Mouse (Mus musculus): ENCODE measurements around the gene Rgl2. TPM values are rescaled to one million over a fixed set of nuclear protein-coding genes. Genes with fewer than 3 reads are reported as not detected.
"Not testable (repeated sequence)": the region's sequence is repeated elsewhere in the genome, so short reads cannot be mapped to it uniquely, and the experiment has no call there.

Rgl2 gene
- polyA plus RNA-seq, 1 experiment from 2014 or later = 42.6 TPM

DNA sequence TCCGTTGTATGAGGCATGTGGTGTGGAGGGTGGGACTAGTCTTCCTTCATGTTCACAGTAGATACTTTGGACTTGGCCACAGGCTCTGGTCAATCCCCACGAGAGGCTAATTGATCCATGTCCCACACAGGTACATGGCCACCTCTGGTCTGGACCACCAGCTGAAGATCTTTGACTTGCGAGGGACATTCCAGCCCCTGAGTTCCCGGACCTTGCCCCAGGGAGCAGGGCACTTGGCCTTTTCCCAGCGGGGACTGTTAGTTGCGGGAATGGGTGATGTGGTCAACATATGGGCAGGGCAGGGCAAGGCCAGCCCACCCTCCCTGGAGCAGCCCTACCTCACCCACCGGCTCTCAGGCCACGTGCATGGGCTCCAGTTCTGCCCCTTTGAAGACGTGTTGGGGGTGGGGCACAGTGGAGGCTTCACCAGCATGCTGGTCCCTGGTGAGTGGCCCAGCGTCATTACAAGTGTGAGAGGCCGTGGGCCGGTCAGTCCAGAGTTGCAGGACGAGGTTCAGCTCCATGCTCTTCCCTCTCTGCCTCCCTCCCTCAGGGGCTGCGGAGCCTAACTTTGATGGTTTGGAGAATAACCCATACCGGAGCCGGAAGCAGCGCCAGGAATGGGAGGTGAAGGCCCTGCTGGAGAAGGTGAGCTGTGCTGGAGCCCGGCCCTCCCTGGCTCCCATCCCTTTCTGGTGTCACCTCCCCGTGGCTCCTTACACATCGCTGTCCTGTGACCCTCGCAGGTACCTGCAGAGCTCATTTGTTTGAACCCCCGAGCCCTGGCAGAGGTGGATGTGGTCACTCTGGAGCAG is 19.0 kb downstream of the Rgl2 start:
- Histone ChIP-seq H3K27me3 (ENCODE audit: control insufficient read depth, insufficient read depth, low read length) (no peaks in the 10 kb centered on the region), H3K4me3 (ENCODE audit: low read depth, low read length) (no peak overlapping the region), H3K4me2 (ENCODE audit: low read depth) (no peak overlapping the region), H3K9me3 (ENCODE audit: control insufficient read depth, low read length) (no peaks in the 10 kb centered on the region), H3K4me1 (ENCODE audit: control insufficient read depth, insufficient read depth, low read length) (peaks cover 29% of the 10 kb centered on the region), H3K36me3 (ENCODE audit: control insufficient read depth, insufficient read depth, low read length) (peaks cover 17% of the 10 kb centered on the region), H3K27ac (ENCODE audit: low read depth, low read length) (no peak overlapping the region), H3K9ac (ENCODE audit: low read length) (no peak overlapping the region)
- DNase-seq (ENCODE audit: low spot score) (no peak), ATAC-seq (ENCODE audit: insufficient read depth, low FRiP score, low TSS enrichment) (no peak)
- WGBS = 86% methylated on average over 22 of the region's 22 CpGs

DNA sequence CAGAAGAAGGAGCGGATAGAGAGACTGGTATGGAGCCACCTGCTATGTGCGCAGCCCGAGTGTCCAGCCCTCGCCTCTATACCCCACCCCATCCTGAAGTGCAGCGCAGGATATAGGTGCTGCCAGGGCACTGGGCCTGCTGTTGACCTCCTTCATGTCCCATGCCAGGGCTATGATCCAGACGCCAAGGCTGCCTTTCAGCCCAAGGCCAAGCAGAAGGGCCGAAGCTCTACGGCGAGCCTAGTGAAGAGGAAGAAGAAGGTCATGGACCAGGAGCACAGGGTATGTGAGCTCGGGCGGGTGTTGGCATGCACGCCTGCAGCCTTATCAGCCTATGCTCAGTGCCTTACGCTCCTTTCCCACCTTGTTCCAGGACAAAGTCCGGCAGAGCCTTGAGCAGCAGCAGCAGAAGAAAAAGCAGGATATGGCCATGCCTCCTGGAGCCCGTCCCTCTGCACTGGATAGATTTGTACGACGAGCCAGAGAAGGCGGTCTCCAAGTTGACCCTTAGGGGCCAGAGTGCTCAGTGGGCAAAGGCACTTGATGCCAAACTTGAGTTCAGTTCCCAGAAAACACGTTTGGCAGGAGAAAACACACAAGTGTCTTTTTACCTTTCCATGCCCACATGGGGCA is 19.7 kb downstream of the Rgl2 start:
- Histone ChIP-seq H3K9me3 (ENCODE audit: control insufficient read depth, low read length) (no peaks in the 10 kb centered on the region), H3K27ac (ENCODE audit: low read depth, low read length) (no peak overlapping the region), H3K4me1 (ENCODE audit: control insufficient read depth, insufficient read depth, low read length) (peaks cover 31% of the 10 kb centered on the region), H3K9ac (ENCODE audit: low read length) (no peak overlapping the region), H3K27me3 (ENCODE audit: control insufficient read depth, insufficient read depth, low read length) (no peaks in the 10 kb centered on the region), H3K4me3 (ENCODE audit: low read depth, low read length) (no peak overlapping the region), H3K4me2 (ENCODE audit: low read depth) (no peak overlapping the region), H3K36me3 (ENCODE audit: control insufficient read depth, insufficient read depth, low read length) (peaks cover 16% of the 10 kb centered on the region)
- no peak for ATAC-seq (ENCODE audit: insufficient read depth, low FRiP score, low TSS enrichment)
- DNase-seq (ENCODE audit: low spot score) = no peak
- 92% methylated on average over 19 of the region's 19 CpGs for WGBS

DNA sequence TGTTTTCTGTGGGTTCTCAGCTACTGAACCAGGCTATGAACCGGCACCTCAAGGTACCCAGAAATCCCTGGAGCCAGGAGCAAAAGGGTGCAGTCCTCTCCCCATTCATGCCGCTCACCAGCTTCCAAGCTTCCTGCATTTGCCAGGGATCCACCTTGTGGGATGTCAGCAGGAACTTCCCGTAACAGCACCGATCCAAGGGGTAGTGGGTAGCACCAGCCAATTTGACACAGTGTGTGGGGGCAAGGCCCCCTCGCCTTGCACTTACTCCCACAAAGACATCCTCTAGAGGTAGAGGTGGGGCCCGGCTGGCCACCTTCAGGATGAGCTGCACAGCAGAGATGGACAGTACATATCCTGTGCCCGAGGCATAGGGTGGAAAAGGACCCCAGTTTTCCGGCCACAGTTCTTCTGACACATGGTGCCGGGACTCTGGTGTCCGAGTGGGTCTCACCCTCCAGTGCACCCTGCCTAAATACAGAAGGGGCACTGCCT is 20.8 kb downstream of the Rgl2 start:
- Histone ChIP-seq H3K4me2 (ENCODE audit: low read depth) (peak overlapping the region; percentile 82), H3K27me3 (ENCODE audit: control insufficient read depth, insufficient read depth, low read length) (no peaks in the 10 kb centered on the region), H3K4me3 (ENCODE audit: low read depth, low read length) (peak overlapping the region; percentile 39; the same call in 1 of the 2 replicates), H3K27ac (ENCODE audit: low read depth, low read length) (0 out of 2 replicates have a peak overlapping the region, but pooled peaks have one; percentile 17), H3K4me1 (ENCODE audit: control insufficient read depth, insufficient read depth, low read length) (peaks cover 39% of the 10 kb centered on the region), H3K9ac (ENCODE audit: low read length) (peak overlapping the region; percentile 69), H3K9me3 (ENCODE audit: control insufficient read depth, low read length) (no peaks in the 10 kb centered on the region), H3K36me3 (ENCODE audit: control insufficient read depth, insufficient read depth, low read length) (peaks cover 10% of the 10 kb centered on the region; the same call in 1 of the 2 replicates)
- ATAC-seq (ENCODE audit: insufficient read depth, low FRiP score, low TSS enrichment) (no peak), DNase-seq (ENCODE audit: low spot score) (no peak)
- 72% methylated on average over 10 of the region's 10 CpGs for WGBS

DNA sequence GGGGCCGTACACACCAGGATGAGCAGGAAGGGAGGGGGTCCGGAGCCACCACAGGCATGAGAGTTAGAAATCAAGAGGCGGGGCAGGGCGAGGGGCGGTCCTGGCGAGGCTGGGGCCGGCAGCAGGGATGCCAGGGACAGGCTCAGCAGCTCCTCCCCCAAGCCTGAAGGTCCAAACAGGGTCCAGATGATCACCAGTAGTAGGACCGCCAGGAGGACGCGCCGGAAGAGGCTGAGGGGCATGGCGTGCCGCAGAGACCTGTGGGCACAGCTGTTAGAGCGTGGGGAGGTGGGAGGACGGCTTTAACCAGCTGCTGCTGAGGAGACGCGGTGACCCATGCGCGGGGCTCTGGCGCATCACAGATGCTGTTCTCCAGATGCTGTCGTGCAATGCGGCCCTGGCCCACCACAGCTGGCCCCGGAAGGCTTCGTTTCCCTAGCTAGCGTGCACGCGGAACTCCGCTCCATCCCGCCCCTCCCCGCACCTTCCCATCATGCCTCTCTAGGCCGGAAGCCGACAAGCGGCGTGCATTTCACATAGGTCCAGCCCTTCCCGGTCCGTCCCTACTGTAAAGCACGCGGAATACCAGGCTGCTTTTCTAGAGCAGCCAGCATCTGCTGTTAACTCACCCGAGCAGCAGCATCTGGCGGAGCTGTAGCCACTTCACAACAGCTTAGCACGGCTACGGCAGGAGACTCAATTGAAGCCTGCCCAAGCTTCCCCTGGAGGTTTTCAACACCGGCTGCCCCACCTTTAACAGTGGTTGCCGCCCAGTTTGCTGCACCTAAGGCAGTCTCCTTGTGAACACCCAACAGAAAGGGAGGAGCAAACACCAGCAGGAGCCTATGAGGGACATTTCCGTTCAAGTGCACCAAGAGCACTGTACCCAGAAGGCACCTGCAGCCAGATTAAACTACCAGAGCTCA is 21.9 kb downstream of the Rgl2 start, which contains the start of gene B3galt4:
B3galt4 (minus strand) TSS at position 468 of the 926 bp plus-strand sequence.
- under 1% methylated on average over 45 of the region's 45 CpGs for WGBS
- Histone ChIP-seq H3K27me3 (ENCODE audit: control insufficient read depth, insufficient read depth, low read length) (no peaks in the 10 kb centered on the region), H3K9ac (ENCODE audit: low read length) (peak within 1 kb of the TSS; percentile 69), H3K4me1 (ENCODE audit: control insufficient read depth, insufficient read depth, low read length) (peaks cover 39% of the 10 kb centered on the region), H3K9me3 (ENCODE audit: control insufficient read depth, low read length) (no peaks in the 10 kb centered on the region), H3K36me3 (ENCODE audit: control insufficient read depth, insufficient read depth, low read length) (peaks cover 10% of the 10 kb centered on the region; the same call in 1 of the 2 replicates), H3K27ac (ENCODE audit: low read depth, low read length) (peak within 1 kb of the TSS; percentile 86), H3K4me2 (ENCODE audit: low read depth) (peak within 1 kb of the TSS; percentile 82), H3K4me3 (ENCODE audit: low read depth, low read length) (peak within 1 kb of the TSS; percentile 39)
- DNase-seq (ENCODE audit: low spot score) (peak; percentile 86), ATAC-seq (ENCODE audit: insufficient read depth, low FRiP score, low TSS enrichment) (peak; percentile 51)

DNA sequence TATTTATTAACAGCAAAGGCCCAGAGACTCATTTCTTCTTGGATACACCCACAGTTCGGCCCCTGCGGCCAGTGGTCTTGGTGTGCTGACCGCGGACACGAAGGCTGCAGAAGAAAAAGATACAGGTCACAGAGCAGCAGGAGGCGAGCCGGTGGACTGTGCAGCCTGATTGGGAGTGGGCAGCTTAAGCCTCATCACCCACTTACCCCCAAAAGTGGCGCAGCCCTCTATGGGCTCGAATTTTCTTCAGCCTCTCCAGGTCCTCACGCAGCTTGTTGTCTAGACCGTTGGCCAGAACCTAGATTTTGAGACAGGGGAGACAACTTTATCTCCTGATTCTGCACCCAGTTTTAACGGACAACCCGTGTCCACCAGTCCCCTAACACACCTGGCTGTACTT is 22.7 kb downstream of the Rgl2 start:
- not testable (repeated sequence) for H3K27me3 ChIP-seq (ENCODE audit: control insufficient read depth, insufficient read depth, low read length); H3K9me3 ChIP-seq (ENCODE audit: control insufficient read depth, low read length); H3K9ac ChIP-seq (ENCODE audit: low read length); DNase-seq (ENCODE audit: low spot score); ATAC-seq (ENCODE audit: insufficient read depth, low FRiP score, low TSS enrichment)
- Histone ChIP-seq H3K4me1 (ENCODE audit: control insufficient read depth, insufficient read depth, low read length) (peaks cover 43% of the 10 kb centered on the region), H3K27ac (ENCODE audit: low read depth, low read length) (peak overlapping the region; percentile 86; the same call in 1 of the 2 replicates), H3K36me3 (ENCODE audit: control insufficient read depth, insufficient read depth, low read length) (peaks cover 10% of the 10 kb centered on the region; the same call in 1 of the 2 replicates), H3K4me3 (ENCODE audit: low read depth, low read length) (peak overlapping the region; percentile 39), H3K4me2 (ENCODE audit: low read depth) (peak overlapping the region; percentile 82; the same call in 1 of the 2 replicates)
- 81% methylated on average over 13 of the region's 13 CpGs for WGBS

DNA sequence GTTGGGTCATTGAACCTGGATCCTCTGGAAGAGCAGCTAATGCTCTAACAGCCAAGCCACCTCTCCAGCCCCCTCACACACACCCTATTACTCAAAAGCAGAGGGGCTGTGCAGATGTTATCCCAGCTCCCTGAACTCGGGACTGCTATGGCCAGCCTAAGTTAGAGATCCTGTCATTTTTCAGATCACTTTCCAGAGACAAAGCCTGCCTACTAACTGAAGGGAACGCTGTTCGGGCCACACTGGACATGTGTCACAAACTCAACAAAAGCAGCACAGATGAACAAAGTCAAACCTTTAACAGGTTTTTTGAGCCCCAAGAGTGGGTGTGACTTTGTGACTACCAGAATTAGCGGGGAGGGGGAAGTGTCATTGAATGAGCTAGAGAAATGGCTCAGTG is 23.5 kb downstream of the Rgl2 start:
- WGBS = 84% methylated on average over 4 of the region's 4 CpGs
- Histone ChIP-seq H3K4me1 (ENCODE audit: control insufficient read depth, insufficient read depth, low read length) (peaks cover 43% of the 10 kb centered on the region), H3K4me3 (ENCODE audit: low read depth, low read length) (peak overlapping the region; percentile 15), H3K9me3 (ENCODE audit: control insufficient read depth, low read length) (no peaks in the 10 kb centered on the region), H3K4me2 (ENCODE audit: low read depth) (no peak overlapping the region), H3K9ac (ENCODE audit: low read length) (peak overlapping the region; percentile 11; the same call in 1 of the 2 replicates), H3K27me3 (ENCODE audit: control insufficient read depth, insufficient read depth, low read length) (no peaks in the 10 kb centered on the region), H3K27ac (ENCODE audit: low read depth, low read length) (no peak overlapping the region), H3K36me3 (ENCODE audit: control insufficient read depth, insufficient read depth, low read length) (peaks cover 8% of the 10 kb centered on the region; the same call in 1 of the 2 replicates)
- DNase-seq (ENCODE audit: low spot score) = no peak
- ATAC-seq (ENCODE audit: insufficient read depth, low FRiP score, low TSS enrichment) = no peak

DNA sequence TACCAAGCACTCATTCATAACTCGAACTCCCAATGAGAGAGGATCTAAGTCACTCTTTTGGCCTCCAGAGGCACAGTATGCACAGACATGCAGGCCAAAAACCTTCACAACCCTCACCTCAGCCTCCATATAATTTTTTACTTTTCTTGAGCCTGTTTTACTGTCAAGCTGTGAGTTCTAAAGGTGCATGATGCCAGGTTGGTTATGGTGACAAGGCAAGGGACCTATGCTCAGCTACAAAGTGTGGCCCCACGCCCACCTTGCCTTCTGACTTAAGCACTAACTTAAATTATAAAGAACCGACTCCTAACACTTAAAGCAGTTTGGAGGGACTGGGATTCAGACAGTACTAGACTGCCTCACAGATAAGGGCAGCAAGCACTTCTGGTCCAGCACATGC is 24.0 kb downstream of the Rgl2 start:
- Histone ChIP-seq H3K4me3 (ENCODE audit: low read depth, low read length) (peak overlapping the region; percentile 15), H3K36me3 (ENCODE audit: control insufficient read depth, insufficient read depth, low read length) (peaks cover 8% of the 10 kb centered on the region; the same call in 1 of the 2 replicates), H3K9ac (ENCODE audit: low read length) (peak overlapping the region; percentile 11; the same call in 1 of the 2 replicates), H3K4me1 (ENCODE audit: control insufficient read depth, insufficient read depth, low read length) (peaks cover 43% of the 10 kb centered on the region), H3K27me3 (ENCODE audit: control insufficient read depth, insufficient read depth, low read length) (no peaks in the 10 kb centered on the region), H3K9me3 (ENCODE audit: control insufficient read depth, low read length) (no peaks in the 10 kb centered on the region), H3K27ac (ENCODE audit: low read depth, low read length) (no peak overlapping the region), H3K4me2 (ENCODE audit: low read depth) (peak overlapping the region; percentile 4)
- ATAC-seq (ENCODE audit: insufficient read depth, low FRiP score, low TSS enrichment) (no peak), DNase-seq (ENCODE audit: low spot score) (no peak)
- 95% methylated on average over 3 of the region's 3 CpGs for WGBS

Data from neural tube, embryonic 11.5 days (tissue).